Comparison of ENCODE assay signal across 25 mouse cellular contexts in the genomic region with DNA sequence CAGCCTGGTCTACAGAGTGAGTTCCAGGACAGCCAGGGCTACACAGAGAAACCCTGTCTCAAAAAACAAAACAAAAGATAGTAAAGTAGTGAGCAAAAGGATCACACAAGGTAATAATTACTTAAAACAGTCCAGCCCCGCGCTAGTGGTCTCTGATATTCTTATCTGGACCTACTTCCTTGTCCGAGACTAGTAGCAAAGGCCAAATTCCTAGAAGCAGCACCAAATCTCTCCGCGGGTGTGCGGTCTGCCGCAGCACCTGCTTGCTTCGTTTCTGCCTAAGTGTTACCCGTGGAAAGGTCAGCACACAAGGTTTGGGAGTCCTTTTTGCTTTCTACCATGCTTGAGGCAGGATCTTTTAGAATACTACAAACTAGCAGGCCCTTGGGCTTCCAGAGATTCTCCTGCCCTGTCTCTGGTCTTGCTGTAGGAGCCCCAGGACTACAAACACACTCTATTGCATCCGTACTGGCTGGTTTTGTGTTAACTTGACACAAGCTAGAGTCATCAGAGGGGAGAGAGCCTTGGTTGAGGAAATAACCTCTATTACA. TPM values are rescaled to one million over a fixed set of nuclear protein-coding genes. Genes with fewer than 3 reads are reported as not detected.
"Had no signal": no experiment of that assay in that cellular context is flagged by ENCODE, and none has a peak within 500 bp of the region (broad histone marks: within the 10 kb centered on the region; RNA-seq: fewer than 3 reads in every experiment).

No protein-coding gene starts in this region.

- H3K27ac ChIP-seq: kidney, postnatal 0 days; layer of hippocampus, adult 2 months; limb, embryonic 10.5 days; limb, embryonic 13.5 days; liver, embryonic 13.5 days; macrophage; midbrain, embryonic 13.5 days; neural tube, embryonic 13.5 days had no signal

- H3K27me3 ChIP-seq: limb, embryonic 13.5 days; liver, embryonic 13.5 days; midbrain, embryonic 13.5 days; neural tube, embryonic 13.5 days had no signal

- DNase-seq: kidney, adult 2 months; kidney, postnatal 25 days; layer of hippocampus, adult 9-11 months; liver, embryonic 13.5 days; lung, embryonic 14.5 days; retina, postnatal 1 day; right cerebral cortex, postnatal 25 days had no signal

- H3K4me3 ChIP-seq: layer of hippocampus, adult 2 months; limb, embryonic 10.5 days; limb, embryonic 13.5 days; liver, embryonic 13.5 days; midbrain, embryonic 13.5 days; myocyte; neural tube, embryonic 13.5 days had no signal

- ATAC-seq: intestine, postnatal 0 days; lung, postnatal 0 days; midbrain, embryonic 16.5 days had no signal

- H3K36me3 ChIP-seq: limb, embryonic 10.5 days; limb, embryonic 13.5 days; liver, embryonic 13.5 days; midbrain, embryonic 13.5 days; neural tube, embryonic 13.5 days had no signal

- H3K4me1 ChIP-seq: limb, embryonic 10.5 days; midbrain, embryonic 13.5 days had no signal

RNA-seq across cellular contexts. Expression of a gene that starts 32.8 kb away (rescaled TPM):
- total RNA-seq: layer of hippocampus, adult 2 months; layer of hippocampus, postnatal 25 days; left cerebral cortex, adult 18-20 months; left cerebral cortex, postnatal 25 days; liver, adult 2 months; megakaryocyte, adult 5-6 weeks; monocyte, adult 5-6 weeks; neutrophil, adult 5-6 weeks had no signal
- polyA plus RNA-seq: intestine, postnatal 0 days; kidney, adult 2 months; liver, adult 2 months; liver, embryonic 13.5 days; lung, embryonic 14.5 days; lung, postnatal 0 days; macrophage; midbrain, embryonic 13.5 days; midbrain, embryonic 16.5 days; myocyte; neural tube, embryonic 13.5 days had no signal
